Mouse (Mus musculus) intestine, embryonic 14.5 days (tissue): Measurements from ENCODE around the gene Grk5. TPM values are rescaled to one million over a fixed set of nuclear protein-coding genes. Genes with fewer than 3 reads are reported as not detected.

Source experiments
- ATAC-seq: fragments of 200-750 bp; cut with Nextera tagmentation; replicated peaks from 2 replicates; pipeline ENCODE4 v1.8.0; 2017; ENCODE audit warnings: low read depth, moderate number of reproducible peaks, moderate TSS enrichment, moderate library complexity; ENCODE audit not compliant: low FRiP score, low TSS enrichment
- DNase-seq: peaks from one replicate; pipeline ENCODE4 v3.0.0-alpha.2; 2018; ENCODE audit warnings: low spot score
- H3K27ac ChIP-seq: fragments of 300-500 bp; sonication (generic); 2 replicates; pipeline ENCODE4 v1.5.1; 2014; ENCODE audit warnings: low read depth, mild to moderate bottlenecking, control low read depth
- H3K27me3 ChIP-seq: fragments of 300-500 bp; sonication (generic); replicated peaks from 2 replicates; pipeline ENCODE4 v1.6.1; 2014; ENCODE audit warnings: low read length, control low read depth; ENCODE audit not compliant: control insufficient read depth, insufficient read depth
- H3K36me3 ChIP-seq: fragments of 300-500 bp; sonication (generic); 2 replicates; pipeline ENCODE4 v1.6.1; 2014; ENCODE audit warnings: low read length, control low read depth; ENCODE audit not compliant: control insufficient read depth, insufficient read depth
- H3K4me1 ChIP-seq: fragments of 300-500 bp; sonication (generic); replicated peaks from 2 replicates; pipeline ENCODE4 v1.6.1; 2014; ENCODE audit warnings: low read length, control low read depth, mixed read lengths; ENCODE audit not compliant: control insufficient read depth, insufficient read depth
- H3K4me2 ChIP-seq: fragments of 300-500 bp; sonication (generic); 2 replicates; pipeline ENCODE4 v1.6.1; 2014; ENCODE audit warnings: low read length
- H3K4me3 ChIP-seq: fragments of 300-500 bp; sonication (generic); 2 replicates; pipeline ENCODE4 v1.5.1; 2014; ENCODE audit warnings: low read depth, low read length, control low read depth, mixed read lengths
- H3K9ac ChIP-seq: fragments of 300-500 bp; sonication (generic); 2 replicates; pipeline ENCODE4 v1.6.1; 2014; ENCODE audit warnings: mild to moderate bottlenecking, low read length
- H3K9me3 ChIP-seq: fragments of 300-500 bp; sonication (generic); 2 replicates; pipeline ENCODE4 v1.6.1; 2016; ENCODE audit warnings: low read length, control low read depth; ENCODE audit not compliant: control insufficient read depth
- WGBS: fragments of 180-500 bp; shearing (Covaris S2); extraction: QIAGEN DNeasy Blood & Tissue Kit; methylation state at CpG from one replicate; pipeline ENCODE4 v1.1.7; 2014; 5-methylcytosine and 5-hydroxymethylcytosine counted together
- polyA plus RNA-seq: library from polyadenylated mRNA; unstranded; fragments of >200 nt; fragmentation: Nextera tagmentation; extraction: Ambion mirVana; gene quantifications from 2 replicates; pipeline ENCODE4 v1.2.1, GENCODE M21; 2014

Grk5 gene
- polyA plus RNA-seq, 1 experiment from 2014 or later: 2.1 TPM

DNA sequence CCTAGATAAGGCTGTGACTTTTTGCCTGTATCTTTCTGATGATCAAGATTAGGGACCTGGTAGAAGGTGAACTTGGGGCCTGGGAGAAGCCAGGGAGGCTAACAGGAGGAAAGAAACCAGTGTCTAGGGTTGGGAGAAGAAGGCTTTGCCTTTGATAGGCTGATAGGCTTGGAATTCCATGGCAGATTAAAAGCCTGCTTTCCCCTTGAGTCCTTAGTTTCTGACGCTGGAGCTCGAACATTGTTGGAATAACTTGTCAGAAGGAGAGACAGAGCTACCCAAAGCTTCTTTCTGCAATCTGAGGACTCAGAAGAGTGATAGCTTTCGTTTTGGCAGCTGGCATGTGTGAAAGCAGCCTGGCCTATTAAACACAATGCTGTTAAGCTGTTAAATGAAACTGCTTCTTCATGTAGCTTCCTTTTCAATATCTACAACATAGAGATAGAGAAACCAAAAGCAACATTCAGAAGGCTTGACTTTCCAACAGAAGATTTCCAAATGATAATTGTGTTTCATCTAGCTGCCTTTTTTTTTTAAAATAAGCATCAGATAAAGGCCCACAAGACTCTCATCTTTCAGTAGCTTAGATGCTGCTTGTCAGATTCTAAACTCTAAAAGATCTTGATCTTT lies 5.8 kb downstream of the Grk5 start:
- DNase-seq (no peak), ATAC-seq (no peak)
- Histone ChIP-seq H3K9me3 (no peaks in the 10 kb centered on the region), H3K9ac (no peak overlapping the region), H3K4me1 (no peaks in the 10 kb centered on the region), H3K27ac (no peak overlapping the region), H3K36me3 (no peaks in the 10 kb centered on the region), H3K4me3 (no peak overlapping the region), H3K27me3 (no peaks in the 10 kb centered on the region), H3K4me2 (no peak overlapping the region)
- WGBS: 42% methylated on average over 3 of the region's 3 CpGs

DNA sequence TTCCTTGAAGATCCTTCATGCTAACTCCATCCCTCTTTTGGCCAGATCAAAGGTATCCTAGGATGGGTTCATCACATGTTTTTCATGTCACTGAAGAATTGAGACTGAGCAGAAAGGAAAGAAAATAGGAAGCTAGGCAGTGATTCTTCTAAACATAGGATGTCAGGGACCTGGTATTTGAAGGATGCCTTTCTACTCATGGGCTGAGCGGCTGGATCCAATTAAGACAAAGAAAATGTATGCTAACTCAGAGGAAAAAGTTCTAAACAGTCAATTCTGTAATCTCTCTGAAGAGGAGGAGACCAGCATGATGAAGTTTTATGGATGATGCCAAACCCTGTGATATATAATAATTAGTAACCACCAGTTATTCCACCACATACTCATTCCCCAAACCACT lies 13.6 kb downstream of the Grk5 start:
- no peaks in the 10 kb centered on the region for H3K4me1 ChIP-seq
- ATAC-seq: no peak
- 56% methylated on average over 1 of the region's 1 CpGs for WGBS

DNA sequence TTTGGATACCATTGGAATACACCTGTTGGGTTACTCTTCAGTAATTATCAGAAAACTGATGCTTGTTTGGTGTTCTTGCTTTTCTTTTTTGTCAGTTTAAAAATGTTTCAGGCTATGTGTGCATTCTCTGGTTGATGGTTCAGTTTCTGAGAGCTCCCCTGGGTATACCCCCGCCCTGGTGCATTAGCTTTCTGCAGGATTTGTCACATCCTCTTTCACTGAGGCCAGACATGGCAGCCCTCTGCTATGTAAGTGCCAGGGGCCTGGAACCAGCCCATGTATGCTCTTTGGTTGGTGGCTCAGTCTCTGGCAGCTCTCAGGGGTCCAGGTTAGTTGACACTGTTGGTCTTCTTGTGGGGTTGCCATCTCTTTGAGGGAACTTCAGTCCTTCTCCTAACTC lies 14.4 kb downstream of the Grk5 start:
- Histone ChIP-seq H3K4me1 (no peaks in the 10 kb centered on the region), H3K27ac (no peak overlapping the region), H3K9me3 (no peaks in the 10 kb centered on the region), H3K36me3 (no peaks in the 10 kb centered on the region), H3K9ac (no peak overlapping the region), H3K4me3 (no peak overlapping the region), H3K27me3 (no peaks in the 10 kb centered on the region), H3K4me2 (no peak overlapping the region)
- DNase-seq (no peak), ATAC-seq (no peak)
- 83% methylated on average over 1 of the region's 1 CpGs for WGBS

More for the DNA sequence above, 13.6 kb downstream of the Grk5 start:
- Histone ChIP-seq H3K27me3 (no peaks in the 10 kb centered on the region), H3K4me3 (no peak overlapping the region), H3K36me3 (no peaks in the 10 kb centered on the region), H3K27ac (no peak overlapping the region), H3K4me2 (no peak overlapping the region), H3K9ac (no peak overlapping the region), H3K9me3 (no peaks in the 10 kb centered on the region)
- DNase-seq: no peak

DNA sequence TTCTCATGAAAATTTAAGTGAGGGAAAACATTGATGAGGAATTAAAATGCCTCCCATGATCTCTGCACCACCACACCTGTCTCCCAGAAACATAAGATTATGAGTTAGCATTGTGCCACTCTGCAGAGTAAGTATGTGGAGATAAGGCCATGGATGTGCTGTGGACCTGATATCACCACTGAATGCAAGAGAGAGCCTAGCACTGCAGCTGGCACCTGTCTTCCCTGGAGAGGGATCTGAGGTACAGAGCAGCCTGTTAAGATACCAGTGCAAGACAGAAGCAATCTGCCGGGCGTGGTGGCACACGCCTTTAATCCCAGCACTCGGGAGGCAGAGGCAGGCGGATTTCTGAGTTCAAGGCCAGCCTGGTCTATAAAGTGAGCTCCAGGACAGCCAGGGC lies 15.9 kb downstream of the Grk5 start:
- no peaks in the 10 kb centered on the region for H3K36me3 ChIP-seq
- H3K4me3 ChIP-seq: no peak overlapping the region
- no peak for ATAC-seq
- no peaks in the 10 kb centered on the region for H3K4me1 ChIP-seq
- WGBS: 82% methylated on average over 5 of the region's 5 CpGs
- H3K9ac ChIP-seq: no peak overlapping the region
- H3K9me3 ChIP-seq: no peaks in the 10 kb centered on the region
- H3K4me2 ChIP-seq: no peak overlapping the region
- H3K27ac ChIP-seq: no peak overlapping the region
- H3K27me3 ChIP-seq: no peaks in the 10 kb centered on the region
- no peak for DNase-seq

- no peak overlapping the region for H3K27ac ChIP-seq
- no peaks in the 10 kb centered on the region for H3K9me3 ChIP-seq
- no peak overlapping the region for H3K4me3 ChIP-seq
- DNase-seq (no peak), ATAC-seq (no peak)
- no peaks in the 10 kb centered on the region for H3K4me1 ChIP-seq
- no peaks in the 10 kb centered on the region for H3K27me3 ChIP-seq
- no peaks in the 10 kb centered on the region for H3K36me3 ChIP-seq
- no peak overlapping the region for H3K4me2 ChIP-seq
- no peak overlapping the region for H3K9ac ChIP-seq
These were observed 20.8 kb downstream of the Grk5 start for GRCm38 (mm10) chr19:60910304-60910703.

GRCm38 (mm10) chr19:60911653-60912052 lies 22.1 kb downstream of the Grk5 start:
- DNase-seq (no peak), ATAC-seq (no peak)
- H3K27ac ChIP-seq: no peak overlapping the region
- H3K4me1 ChIP-seq: no peaks in the 10 kb centered on the region
- H3K9ac ChIP-seq: no peak overlapping the region
- H3K36me3 ChIP-seq: no peaks in the 10 kb centered on the region
- H3K4me3 ChIP-seq: no peak overlapping the region
- no peaks in the 10 kb centered on the region for H3K9me3 ChIP-seq
- no peak overlapping the region for H3K4me2 ChIP-seq
- H3K27me3 ChIP-seq: no peaks in the 10 kb centered on the region
- 75% methylated on average over 2 of the region's 2 CpGs for WGBS

DNA sequence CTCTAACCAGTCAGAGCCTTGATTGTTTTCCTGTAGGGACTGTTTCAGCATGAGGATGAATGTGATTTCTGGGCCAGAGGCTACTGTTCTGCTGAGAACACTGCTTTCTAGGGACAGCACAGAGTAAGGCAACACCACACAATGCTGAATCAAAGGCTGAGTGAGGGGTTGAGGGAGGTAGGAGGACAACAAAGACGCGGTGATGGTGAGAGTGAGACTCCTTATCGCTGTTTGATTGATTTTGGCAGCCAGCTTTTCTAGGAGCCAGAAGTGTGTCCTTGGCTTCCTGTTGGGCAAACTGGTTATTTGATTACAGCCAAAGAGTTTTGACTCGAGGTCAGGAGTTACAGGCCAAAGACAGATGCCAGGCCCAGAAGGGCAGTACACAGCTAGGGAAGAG lies 25.7 kb downstream of the Grk5 start:
- H3K27ac ChIP-seq: no peak overlapping the region
- H3K4me1 ChIP-seq: no peaks in the 10 kb centered on the region
- no peaks in the 10 kb centered on the region for H3K27me3 ChIP-seq
- DNase-seq: no peak
- no peak overlapping the region for H3K4me3 ChIP-seq
- no peak overlapping the region for H3K4me2 ChIP-seq
- H3K9me3 ChIP-seq: no peaks in the 10 kb centered on the region
- ATAC-seq: no peak
- WGBS: 50% methylated on average over 4 of the region's 4 CpGs
- no peaks in the 10 kb centered on the region for H3K36me3 ChIP-seq
- no peak overlapping the region for H3K9ac ChIP-seq

DNA sequence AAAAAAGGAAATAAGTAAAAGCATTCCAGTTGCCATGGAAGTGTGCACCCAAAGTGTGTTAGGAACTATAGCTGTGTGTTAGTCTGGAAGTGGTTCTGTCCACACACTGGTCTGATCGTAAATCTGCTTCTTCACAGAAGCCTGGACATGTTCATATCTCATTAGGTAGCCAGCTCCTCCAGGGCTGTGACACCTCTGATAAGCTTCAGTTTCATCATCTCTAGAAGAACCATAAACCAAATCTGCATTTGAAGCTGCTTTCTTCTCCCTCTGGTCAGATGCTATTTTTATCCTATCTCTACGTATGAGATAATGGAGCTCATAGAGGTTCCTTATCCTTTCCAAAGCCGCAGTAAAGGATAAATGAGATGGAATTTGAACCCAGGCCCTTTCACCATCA lies 26.3 kb downstream of the Grk5 start:
- no peak overlapping the region for H3K27ac ChIP-seq
- no peaks in the 10 kb centered on the region for H3K4me1 ChIP-seq
- 75% methylated on average over 3 of the region's 3 CpGs for WGBS
- H3K4me3 ChIP-seq: no peak overlapping the region
- H3K9ac ChIP-seq: no peak overlapping the region
- no peaks in the 10 kb centered on the region for H3K9me3 ChIP-seq
- H3K4me2 ChIP-seq: no peak overlapping the region
- no peaks in the 10 kb centered on the region for H3K27me3 ChIP-seq
- no peak for DNase-seq
- ATAC-seq: no peak
- no peaks in the 10 kb centered on the region for H3K36me3 ChIP-seq

DNA sequence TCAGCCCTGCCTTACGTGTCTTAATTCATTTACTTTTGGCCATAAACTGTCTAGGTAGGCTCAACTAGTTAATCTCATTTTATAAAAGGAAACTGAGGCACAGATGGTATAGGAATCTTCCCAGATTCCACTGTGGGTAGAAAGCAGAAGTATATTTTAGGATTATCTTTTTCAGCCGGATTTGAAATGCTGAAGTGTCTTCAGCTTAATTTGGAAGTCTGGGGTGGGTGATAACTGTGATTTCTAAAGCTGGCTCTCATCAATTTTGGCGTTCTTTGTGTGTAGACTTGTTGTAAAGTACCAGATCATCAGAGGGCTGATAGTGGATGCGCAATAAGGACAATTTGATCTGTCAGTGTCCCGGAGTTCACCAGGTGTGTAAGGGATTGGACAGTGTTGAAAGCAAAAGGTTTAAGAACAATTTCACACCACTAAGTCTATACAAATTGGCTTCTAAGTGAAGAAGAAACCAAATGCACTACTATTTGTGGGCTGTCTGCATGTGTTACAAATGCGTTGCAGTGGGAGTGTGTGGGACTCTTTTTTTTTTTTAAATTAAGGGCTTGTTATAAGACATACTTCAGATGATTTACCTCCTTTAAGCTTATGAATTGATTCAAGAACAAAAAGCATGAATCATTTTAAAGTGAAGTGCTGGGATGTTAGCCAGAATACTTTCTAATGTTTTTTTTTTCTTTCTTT lies 27.5 kb downstream of the Grk5 start:
- no peak overlapping the region for H3K4me3 ChIP-seq
- H3K4me2 ChIP-seq: no peak overlapping the region
- H3K9me3 ChIP-seq: no peaks in the 10 kb centered on the region
- DNase-seq (no peak), ATAC-seq (no peak)
- no peaks in the 10 kb centered on the region for H3K36me3 ChIP-seq
- no peaks in the 10 kb centered on the region for H3K27me3 ChIP-seq
- H3K9ac ChIP-seq: no peak overlapping the region
- 86% methylated on average over 6 of the region's 6 CpGs for WGBS
- no peak overlapping the region for H3K27ac ChIP-seq
- H3K4me1 ChIP-seq: no peaks in the 10 kb centered on the region
